Mouse (Mus musculus) lung, adult 2 months (tissue): ENCODE results near the gene Clic1. TPM values are rescaled to one million over a fixed set of nuclear protein-coding genes. Genes with fewer than 3 reads are reported as not detected.

Experiments
- DNase-seq: peaks from one replicate; pipeline ENCODE4 v3.0.0; 2022
- H3K4me1 ChIP-seq: fragments of 200-500 bp; 2 replicates; pipeline ENCODE4 v1.6.1; 2011; ENCODE audit warnings: low read length; ENCODE audit not compliant: control insufficient read depth, insufficient read depth
- H3K4me3 ChIP-seq: fragments of 200-500 bp; replicated peaks from 2 replicates; pipeline ENCODE3; 2011; ENCODE audit warnings: low read depth, mild to moderate bottlenecking, control low read depth, low read length; ENCODE audit errors: extremely low read depth
- CTCF ChIP-seq: fragments of 200-500 bp; IDR thresholded peaks from 2 replicates; pipeline ENCODE4 v1.5.1; 2011; ENCODE audit warnings: mild to moderate bottlenecking, low read length, control low read depth; ENCODE audit not compliant: insufficient read depth
- POLR2A ChIP-seq: fragments of 200-500 bp; IDR thresholded peaks from 2 replicates; pipeline ENCODE4 v1.6.1; 2011; ENCODE audit warnings: low read depth, mild to moderate bottlenecking, control low read depth, low read length, borderline replicate concordance; ENCODE audit errors: extremely low read depth
- WGBS: fragments of 180-500 bp; shearing (Covaris S2); methylation state at CpG from one replicate; pipeline ENCODE4 v1.1.7; 2018; 5-methylcytosine and 5-hydroxymethylcytosine counted together
- polyA plus RNA-seq: library from polyadenylated mRNA; depleted of rRNA; stranded (reverse); fragments of >200 nt; gene quantifications from 2 replicates; pipeline ENCODE4 v1.2.3, GENCODE M21; 2012

Gene Clic1
- polyA plus RNA-seq, 1 experiment: 153 TPM

GRCm38 (mm10) chr17:35060737-35061297 is 11.1 kb downstream of the Clic1 start:
- peaks cover 16% of the 10 kb centered on the region for H3K4me1 ChIP-seq
- WGBS: 64% methylated on average over 22 of the region's 22 CpGs
- no peak for DNase-seq
- no peak for TF ChIP-seq CTCF
- no peak for TF ChIP-seq POLR2A
- peak overlapping the region; percentile 23 for H3K4me3 ChIP-seq

DNA sequence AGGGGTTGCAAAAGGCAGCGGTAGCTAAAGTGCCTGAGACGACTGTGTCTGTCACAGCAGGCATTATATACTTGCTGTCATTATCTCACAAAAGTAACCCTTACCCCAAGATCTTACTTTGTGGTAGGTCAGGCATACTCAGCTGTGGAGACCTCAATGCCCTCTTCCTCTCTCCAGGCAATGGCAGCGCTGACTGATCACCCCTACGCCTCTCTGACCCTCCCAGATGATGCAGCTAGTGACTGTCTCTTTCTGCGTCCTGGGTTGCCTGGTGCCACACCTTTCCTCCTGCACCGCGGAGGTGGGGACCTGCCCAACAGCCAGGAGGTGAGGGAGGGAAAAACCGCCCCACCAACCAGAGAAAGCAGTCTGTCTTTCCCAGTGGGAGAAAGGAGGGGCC is 11.5 kb downstream of the Clic1 start:
- DNase-seq: no peak
- WGBS: 85% methylated on average over 8 of the region's 8 CpGs
- peaks cover 12% of the 10 kb centered on the region for H3K4me1 ChIP-seq
- TF ChIP-seq CTCF (no peak), POLR2A (no peak)
- H3K4me3 ChIP-seq: no peak overlapping the region

DNA sequence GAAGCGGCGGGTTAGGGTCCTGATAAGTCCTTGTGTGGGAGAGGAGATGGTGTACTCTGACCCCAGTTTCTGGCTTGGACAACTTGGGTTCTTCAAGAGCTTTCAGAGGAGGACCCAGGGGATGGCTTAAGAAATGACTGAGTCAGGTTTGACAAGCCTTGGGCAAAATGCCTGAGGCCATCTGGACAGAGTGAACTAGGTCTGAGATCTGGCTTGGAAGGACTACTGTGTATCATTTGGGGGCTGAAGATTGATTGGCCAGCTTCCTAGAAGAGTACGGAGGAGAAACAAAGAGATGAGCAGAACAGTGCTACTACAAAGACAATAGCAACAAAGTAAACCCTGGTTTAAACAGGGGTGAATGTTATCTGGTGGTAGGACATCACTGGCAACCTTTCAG is 13.7 kb downstream of the Clic1 start:
- no peak overlapping the region for H3K4me3 ChIP-seq
- WGBS: 70% methylated on average over 3 of the region's 3 CpGs
- H3K4me1 ChIP-seq: peaks cover 11% of the 10 kb centered on the region
- TF ChIP-seq POLR2A (no peak), CTCF (no peak)
- no peak for DNase-seq

- Histone ChIP-seq H3K4me1 (peaks cover 11% of the 10 kb centered on the region), H3K4me3 (no peak overlapping the region)
- TF ChIP-seq POLR2A (no peak), CTCF (no peak)
- peak; percentile 41 for DNase-seq
- 37% methylated on average over 10 of the region's 10 CpGs for WGBS
Measured at GRCm38 (mm10) chr17:35064378-35064877, 14.7 kb downstream of the Clic1 start.

GRCm38 (mm10) chr17:35064951-35065947 is 15.5 kb downstream of the Clic1 start, which contains the start of gene Ly6g6c:
TSS of gene Ly6g6c (plus strand) at chr17:35065388.
- DNase-seq: peak; percentile 78
- TF ChIP-seq POLR2A (peak; percentile 38; the same call in 1 of the 2 replicates), CTCF (no peak)
- Histone ChIP-seq H3K4me3 (peak within 1 kb of the TSS; percentile 59), H3K4me1 (peaks cover 8% of the 10 kb centered on the region)
- 4% methylated on average over 48 of the region's 48 CpGs for WGBS

- Histone ChIP-seq H3K4me1 (peaks cover 5% of the 10 kb centered on the region), H3K4me3 (peak within 1 kb of the TSS; percentile 59)
- WGBS: 69% methylated on average over 10 of the region's 10 CpGs
- no peak for DNase-seq
- no peak for TF ChIP-seq CTCF
- TF ChIP-seq POLR2A: no peak
Measured at GRCm38 (mm10) chr17:35066084-35066483, 16.3 kb downstream of the Clic1 start, which contains the start of gene Mpig6b. TSS of gene Mpig6b (minus strand) at chr17:35066184.

- TF ChIP-seq POLR2A (peak; percentile 20; the same call in 1 of the 2 replicates), CTCF (no peak)
- 53% methylated on average over 17 of the region's 17 CpGs for WGBS
Measured at GRCm38 (mm10) chr17:35068213-35068914, 18.6 kb downstream of the Clic1 start.

DNA sequence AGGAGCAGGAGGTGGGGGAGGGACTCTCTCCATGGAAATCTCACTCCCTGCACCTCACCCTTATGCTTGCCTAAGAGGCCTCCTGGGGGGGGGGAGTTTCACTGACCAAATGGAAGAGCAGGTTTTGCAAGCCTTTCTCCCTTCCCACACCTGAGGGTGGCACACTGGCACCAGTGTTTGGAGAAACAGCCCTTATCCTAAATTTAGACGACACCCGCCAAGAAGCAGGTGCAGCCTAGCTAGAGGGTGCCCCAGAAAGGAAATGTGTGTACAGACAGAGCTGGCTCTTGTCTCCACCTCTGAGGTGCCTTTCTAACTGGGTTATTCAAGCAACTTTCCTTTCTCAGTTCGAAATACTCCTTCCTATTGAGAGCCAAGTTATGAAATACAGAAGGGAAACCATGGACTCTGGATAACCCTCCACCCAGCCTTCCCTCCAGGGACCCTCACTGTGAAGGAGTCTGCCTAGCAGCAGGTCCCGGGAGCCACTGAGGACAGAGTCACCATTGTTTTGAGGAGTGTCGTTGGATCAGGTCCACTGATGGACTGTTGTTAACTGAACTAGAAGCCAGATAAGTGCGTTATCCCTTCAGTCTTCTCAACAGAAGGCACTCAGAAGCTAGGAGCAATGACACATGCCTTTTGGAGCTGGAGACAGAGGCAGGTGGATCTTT is 20.9 kb downstream of the Clic1 start:
- DNase-seq: no peak
- H3K4me3 ChIP-seq: no peak overlapping the region
- 47% methylated on average over 6 of the region's 6 CpGs for WGBS
- H3K4me1 ChIP-seq: no peaks in the 10 kb centered on the region
- TF ChIP-seq CTCF (peak; percentile 21; the same call in 1 of the 2 replicates), POLR2A (no peak)

More at GRCm38 (mm10) chr17:35068213-35068914, 18.6 kb downstream of the Clic1 start:
- DNase-seq: no peak
- Histone ChIP-seq H3K4me1 (peaks cover 5% of the 10 kb centered on the region), H3K4me3 (no peak overlapping the region)
